Mouse (Mus musculus): Measurements from ENCODE around the gene Ghr. TPM values are rescaled to one million over a fixed set of nuclear protein-coding genes. Genes with fewer than 3 reads are reported as not detected.

Ghr gene
- polyA plus RNA-seq, 1 experiment from 2014 or later: 21.0 TPM

DNA sequence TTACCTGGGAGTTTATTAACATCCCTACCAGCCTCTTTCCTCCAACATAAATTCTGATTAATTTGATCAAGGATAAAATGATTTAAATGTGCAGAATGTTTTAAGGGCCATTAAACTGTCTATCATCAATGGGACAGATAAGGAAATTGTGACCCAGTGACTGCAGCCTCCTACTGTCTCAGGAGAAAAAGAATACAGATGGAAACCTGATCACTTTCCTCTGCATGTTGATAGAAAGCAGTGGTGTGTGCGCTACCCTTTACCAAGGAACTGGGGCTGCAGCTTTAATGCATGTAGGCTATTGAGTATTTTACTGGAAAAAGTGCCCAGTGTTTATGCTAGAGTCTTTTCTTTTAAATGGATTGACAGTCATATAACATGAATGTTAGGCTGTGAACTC is 19.8 kb downstream of the Ghr start:
- ATAC-seq (ENCODE audit: low FRiP score): no peak
- 72% methylated on average over 1 of the region's 1 CpGs for WGBS
- H3K9me3 ChIP-seq (ENCODE audit: control insufficient read depth, low read length): no peaks in the 10 kb centered on the region
- H3K4me2 ChIP-seq (replicated peaks; ENCODE audit: low read depth, low read length): no peak overlapping the region
- H3K9ac ChIP-seq (ENCODE audit: low read depth, low read length): no peak overlapping the region
- H3K36me3 ChIP-seq (ENCODE audit: control insufficient read depth, insufficient read depth, low read length): no peaks in the 10 kb centered on the region
- no peaks in the 10 kb centered on the region for H3K27me3 ChIP-seq (ENCODE audit: control insufficient read depth, insufficient read depth, low read length)
- H3K4me1 ChIP-seq (replicated peaks; ENCODE audit: control insufficient read depth, insufficient read depth, low read length): no peaks in the 10 kb centered on the region
- H3K27ac ChIP-seq (ENCODE audit: low read depth, low read length): no peak overlapping the region
- H3K4me3 ChIP-seq (ENCODE audit: low read depth, low read length): no peak overlapping the region
- DNase-seq (ENCODE audit: low spot score): no peak

DNA sequence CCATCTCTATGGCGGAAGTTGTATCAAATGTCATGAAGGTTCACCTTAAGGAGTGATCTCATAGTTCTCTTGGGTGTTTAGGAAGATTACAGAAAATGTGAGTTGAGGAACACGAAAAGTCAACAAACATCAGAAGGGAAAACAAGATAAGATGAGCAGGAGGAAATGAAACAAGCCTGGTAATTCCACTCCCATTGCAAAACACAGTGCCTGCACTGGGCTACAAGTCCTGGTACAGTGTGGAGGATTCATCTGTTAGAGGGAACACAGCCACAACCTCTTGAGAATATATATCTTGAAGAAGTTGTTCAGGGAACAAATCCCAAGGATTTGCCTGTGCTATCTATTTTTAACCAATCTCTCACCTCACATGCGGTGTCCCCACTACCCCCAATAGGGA is 24.8 kb downstream of the Ghr start:
- H3K9me3 ChIP-seq (ENCODE audit: control insufficient read depth, low read length): no peaks in the 10 kb centered on the region
- H3K36me3 ChIP-seq (ENCODE audit: control insufficient read depth, insufficient read depth, low read length): no peaks in the 10 kb centered on the region
- 94% methylated on average over 3 of the region's 3 CpGs for WGBS
- ATAC-seq (ENCODE audit: low FRiP score): no peak
- H3K27me3 ChIP-seq (ENCODE audit: control insufficient read depth, insufficient read depth, low read length): no peaks in the 10 kb centered on the region
- no peaks in the 10 kb centered on the region for H3K4me1 ChIP-seq (replicated peaks; ENCODE audit: control insufficient read depth, insufficient read depth, low read length)
- no peak overlapping the region for H3K9ac ChIP-seq (ENCODE audit: low read depth, low read length)
- no peak for DNase-seq (ENCODE audit: low spot score)
- no peak overlapping the region for H3K27ac ChIP-seq (ENCODE audit: low read depth, low read length)
- H3K4me2 ChIP-seq (replicated peaks; ENCODE audit: low read depth, low read length): no peak overlapping the region
- no peak overlapping the region for H3K4me3 ChIP-seq (ENCODE audit: low read depth, low read length)

DNA sequence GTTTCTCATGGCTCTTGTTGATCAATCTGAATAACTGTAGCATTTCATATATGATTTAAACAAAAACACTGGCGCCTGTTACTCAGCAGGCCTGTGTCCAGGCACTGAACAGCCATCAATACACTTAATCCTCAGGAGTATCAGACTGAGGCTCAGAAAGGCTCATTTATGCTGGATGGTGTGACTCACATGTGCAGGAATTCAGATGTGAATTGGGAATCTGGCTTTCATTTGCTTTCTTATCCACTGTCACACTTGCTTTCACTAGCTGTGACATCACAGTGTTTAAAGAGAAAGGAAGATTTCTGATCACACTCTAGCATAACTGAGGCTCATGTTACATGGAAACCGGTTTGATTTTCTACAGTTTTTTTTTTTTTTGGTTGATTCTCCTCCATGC is 39.0 kb downstream of the Ghr start:
- H3K4me1 ChIP-seq (replicated peaks; ENCODE audit: control insufficient read depth, insufficient read depth, low read length): no peaks in the 10 kb centered on the region
- 91% methylated on average over 2 of the region's 2 CpGs for WGBS
- no peak overlapping the region for H3K4me2 ChIP-seq (replicated peaks; ENCODE audit: low read depth, low read length)
- no peak overlapping the region for H3K4me3 ChIP-seq (ENCODE audit: low read depth, low read length)
- no peak overlapping the region for H3K9ac ChIP-seq (ENCODE audit: low read depth, low read length)
- H3K36me3 ChIP-seq (ENCODE audit: control insufficient read depth, insufficient read depth, low read length): no peaks in the 10 kb centered on the region
- H3K9me3 ChIP-seq (ENCODE audit: control insufficient read depth, low read length): no peaks in the 10 kb centered on the region
- no peaks in the 10 kb centered on the region for H3K27me3 ChIP-seq (ENCODE audit: control insufficient read depth, insufficient read depth, low read length)
- no peak for ATAC-seq (ENCODE audit: low FRiP score)
- H3K27ac ChIP-seq (ENCODE audit: low read depth, low read length): no peak overlapping the region
- DNase-seq (ENCODE audit: low spot score): no peak

DNA sequence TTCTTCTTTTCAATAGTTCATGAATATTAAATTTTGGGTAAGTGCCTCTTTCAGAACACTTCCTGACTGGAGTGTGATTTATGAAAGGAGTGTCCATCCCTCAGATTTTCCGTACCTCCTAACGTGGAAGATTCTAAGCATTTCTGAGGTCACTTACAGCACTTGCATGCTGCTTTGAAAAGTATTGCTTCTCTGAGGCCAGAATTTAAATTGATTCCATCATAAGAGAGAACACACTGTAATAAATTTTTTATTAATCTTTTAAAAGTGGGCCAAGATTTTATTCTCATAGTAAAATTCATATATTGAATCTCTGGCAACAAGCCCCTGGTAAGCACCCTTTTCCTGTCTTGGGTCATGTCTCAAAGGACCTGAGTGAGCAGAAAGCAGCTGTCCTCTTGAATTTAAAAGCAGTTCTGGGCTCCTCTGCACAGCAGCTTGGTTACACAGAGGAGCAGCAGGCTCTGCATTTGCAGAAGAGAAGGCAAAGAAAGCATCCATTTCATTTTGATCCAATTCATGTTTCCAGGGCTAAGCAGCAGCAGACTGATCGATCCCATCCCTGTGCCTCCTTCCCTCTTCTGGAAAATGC is 46.9 kb downstream of the Ghr start:
- Histone ChIP-seq H3K9me3 (ENCODE audit: control insufficient read depth, low read length) (no peaks in the 10 kb centered on the region), H3K4me1 (replicated peaks; ENCODE audit: control insufficient read depth, insufficient read depth, low read length) (no peaks in the 10 kb centered on the region), H3K9ac (ENCODE audit: low read depth, low read length) (no peak overlapping the region), H3K27ac (ENCODE audit: low read depth, low read length) (no peak overlapping the region), H3K27me3 (ENCODE audit: control insufficient read depth, insufficient read depth, low read length) (no peaks in the 10 kb centered on the region), H3K4me2 (replicated peaks; ENCODE audit: low read depth, low read length) (no peak overlapping the region), H3K4me3 (ENCODE audit: low read depth, low read length) (no peak overlapping the region), H3K36me3 (ENCODE audit: control insufficient read depth, insufficient read depth, low read length) (no peaks in the 10 kb centered on the region)
- DNase-seq (ENCODE audit: low spot score) (no peak), ATAC-seq (ENCODE audit: low FRiP score) (no peak)
- WGBS: 77% methylated on average over 3 of the region's 3 CpGs

DNA sequence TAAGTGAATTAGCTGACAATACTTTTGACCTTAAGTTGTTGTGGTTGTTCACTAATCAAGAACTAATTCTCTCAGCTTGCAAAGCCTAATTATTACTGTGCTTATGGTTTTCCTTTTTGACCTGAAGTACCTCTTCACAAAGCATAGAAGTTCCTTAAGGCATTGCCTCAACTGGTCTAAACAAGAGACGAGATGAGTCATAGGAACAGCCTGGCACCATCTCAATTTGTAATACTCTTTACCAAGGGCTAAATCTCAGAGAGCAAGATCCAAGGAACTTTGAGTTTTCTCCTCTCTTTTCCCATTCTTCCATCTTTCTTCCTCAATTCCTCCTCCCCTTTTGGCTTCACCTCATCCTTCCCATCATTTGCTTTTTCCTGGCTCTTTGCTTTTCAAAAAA is 69.3 kb downstream of the Ghr start:
- ATAC-seq (ENCODE audit: low FRiP score) (no peak), DNase-seq (ENCODE audit: low spot score) (no peak)
- no peak overlapping the region for H3K4me3 ChIP-seq (ENCODE audit: low read depth, low read length)
- H3K9ac ChIP-seq (ENCODE audit: low read depth, low read length): no peak overlapping the region
- H3K4me2 ChIP-seq (replicated peaks; ENCODE audit: low read depth, low read length): no peak overlapping the region
- H3K9me3 ChIP-seq (ENCODE audit: control insufficient read depth, low read length): no peaks in the 10 kb centered on the region
- H3K4me1 ChIP-seq (replicated peaks; ENCODE audit: control insufficient read depth, insufficient read depth, low read length): no peaks in the 10 kb centered on the region
- no peak overlapping the region for H3K27ac ChIP-seq (ENCODE audit: low read depth, low read length)
- 86% methylated on average over 1 of the region's 1 CpGs for WGBS
- H3K27me3 ChIP-seq (ENCODE audit: control insufficient read depth, insufficient read depth, low read length): no peaks in the 10 kb centered on the region
- no peaks in the 10 kb centered on the region for H3K36me3 ChIP-seq (ENCODE audit: control insufficient read depth, insufficient read depth, low read length)

DNA sequence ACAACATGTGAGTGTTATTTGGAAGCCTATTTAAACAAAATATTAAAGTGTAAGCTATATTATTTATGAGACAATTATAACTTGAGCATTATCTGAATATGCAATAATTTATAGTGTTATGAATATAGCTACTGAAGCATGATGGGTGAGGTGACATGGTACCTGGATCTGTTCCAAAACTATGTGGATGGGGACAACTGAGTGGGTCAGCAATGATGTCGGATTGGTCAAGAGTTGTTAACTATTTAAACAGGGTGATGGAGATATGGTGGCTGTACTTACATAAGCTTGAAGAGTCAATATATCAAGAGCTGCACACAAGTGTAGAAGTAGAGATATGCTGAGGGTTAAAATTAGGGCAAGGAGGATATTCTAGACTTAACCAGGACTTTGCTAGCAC is 70.9 kb downstream of the Ghr start:
- Histone ChIP-seq H3K27me3 (ENCODE audit: control insufficient read depth, insufficient read depth, low read length) (no peaks in the 10 kb centered on the region), H3K4me2 (replicated peaks; ENCODE audit: low read depth, low read length) (no peak overlapping the region), H3K36me3 (ENCODE audit: control insufficient read depth, insufficient read depth, low read length) (no peaks in the 10 kb centered on the region), H3K27ac (ENCODE audit: low read depth, low read length) (no peak overlapping the region), H3K9me3 (ENCODE audit: control insufficient read depth, low read length) (no peaks in the 10 kb centered on the region), H3K9ac (ENCODE audit: low read depth, low read length) (no peak overlapping the region), H3K4me3 (ENCODE audit: low read depth, low read length) (no peak overlapping the region), H3K4me1 (replicated peaks; ENCODE audit: control insufficient read depth, insufficient read depth, low read length) (no peaks in the 10 kb centered on the region)
- no peak for DNase-seq (ENCODE audit: low spot score)
- no peak for ATAC-seq (ENCODE audit: low FRiP score)
- WGBS: 91% methylated on average over 1 of the region's 1 CpGs

DNA sequence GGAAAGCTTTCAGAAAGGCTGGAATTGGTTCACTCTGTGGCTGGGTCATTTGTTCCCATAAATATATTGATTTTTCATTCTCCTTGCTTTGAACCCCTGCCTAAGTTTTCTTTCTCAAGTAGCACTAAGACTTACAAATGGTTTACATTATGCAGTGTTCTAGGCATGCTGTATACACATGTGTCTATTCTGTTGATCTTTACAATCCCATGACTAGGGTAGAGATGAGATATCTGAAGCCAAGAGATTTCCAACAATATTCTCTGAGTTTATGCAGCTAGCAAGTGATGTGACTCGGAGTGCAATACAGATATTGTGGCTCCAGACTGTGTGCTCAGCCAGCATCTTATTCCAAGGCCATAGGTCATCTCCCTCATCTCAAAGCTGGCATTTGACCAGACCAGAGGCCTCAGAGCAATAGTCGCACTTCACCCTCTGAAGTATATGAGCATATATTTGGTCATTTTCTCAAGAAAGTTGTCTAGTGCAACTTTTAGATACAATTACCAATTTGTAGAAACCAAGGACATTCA is 71.6 kb downstream of the Ghr start:
- no peaks in the 10 kb centered on the region for H3K4me1 ChIP-seq (replicated peaks; ENCODE audit: control insufficient read depth, insufficient read depth, low read length)
- H3K27me3 ChIP-seq (ENCODE audit: control insufficient read depth, insufficient read depth, low read length): no peaks in the 10 kb centered on the region
- no peak overlapping the region for H3K9ac ChIP-seq (ENCODE audit: low read depth, low read length)
- no peak overlapping the region for H3K27ac ChIP-seq (ENCODE audit: low read depth, low read length)
- no peaks in the 10 kb centered on the region for H3K36me3 ChIP-seq (ENCODE audit: control insufficient read depth, insufficient read depth, low read length)
- no peak overlapping the region for H3K4me3 ChIP-seq (ENCODE audit: low read depth, low read length)
- DNase-seq (ENCODE audit: low spot score): no peak
- H3K4me2 ChIP-seq (replicated peaks; ENCODE audit: low read depth, low read length): no peak overlapping the region
- no peaks in the 10 kb centered on the region for H3K9me3 ChIP-seq (ENCODE audit: control insufficient read depth, low read length)
- WGBS: 81% methylated on average over 2 of the region's 2 CpGs
- no peak for ATAC-seq (ENCODE audit: low FRiP score)

DNA sequence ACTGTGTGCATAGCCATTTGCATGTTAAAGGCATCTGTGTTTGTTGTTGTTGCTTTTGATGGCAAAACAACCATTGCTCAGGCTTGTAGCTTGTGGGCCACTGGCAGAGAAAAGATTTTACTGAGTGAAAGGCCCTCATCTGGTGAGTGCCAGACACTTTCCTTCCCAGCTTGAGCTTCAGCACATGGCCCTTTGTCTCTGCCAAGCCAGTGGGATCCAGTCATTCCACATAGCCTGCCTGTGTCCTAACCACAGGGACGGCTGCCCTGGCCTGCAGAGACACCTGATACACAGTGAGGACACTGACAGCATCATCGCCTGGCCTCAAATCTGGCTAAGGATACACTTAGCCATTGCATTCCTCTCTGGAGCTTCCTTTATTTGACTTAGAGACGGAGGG is 74.2 kb downstream of the Ghr start:
- WGBS: 67% methylated on average over 3 of the region's 3 CpGs
- no peaks in the 10 kb centered on the region for H3K9me3 ChIP-seq (ENCODE audit: control insufficient read depth, low read length)
- ATAC-seq (ENCODE audit: low FRiP score) (no peak), DNase-seq (ENCODE audit: low spot score) (no peak)
- H3K36me3 ChIP-seq (ENCODE audit: control insufficient read depth, insufficient read depth, low read length): no peaks in the 10 kb centered on the region
- no peak overlapping the region for H3K4me2 ChIP-seq (replicated peaks; ENCODE audit: low read depth, low read length)
- no peak overlapping the region for H3K27ac ChIP-seq (ENCODE audit: low read depth, low read length)
- H3K4me3 ChIP-seq (ENCODE audit: low read depth, low read length): no peak overlapping the region
- no peak overlapping the region for H3K9ac ChIP-seq (ENCODE audit: low read depth, low read length)
- H3K27me3 ChIP-seq (ENCODE audit: control insufficient read depth, insufficient read depth, low read length): no peaks in the 10 kb centered on the region
- H3K4me1 ChIP-seq (replicated peaks; ENCODE audit: control insufficient read depth, insufficient read depth, low read length): no peaks in the 10 kb centered on the region

DNA sequence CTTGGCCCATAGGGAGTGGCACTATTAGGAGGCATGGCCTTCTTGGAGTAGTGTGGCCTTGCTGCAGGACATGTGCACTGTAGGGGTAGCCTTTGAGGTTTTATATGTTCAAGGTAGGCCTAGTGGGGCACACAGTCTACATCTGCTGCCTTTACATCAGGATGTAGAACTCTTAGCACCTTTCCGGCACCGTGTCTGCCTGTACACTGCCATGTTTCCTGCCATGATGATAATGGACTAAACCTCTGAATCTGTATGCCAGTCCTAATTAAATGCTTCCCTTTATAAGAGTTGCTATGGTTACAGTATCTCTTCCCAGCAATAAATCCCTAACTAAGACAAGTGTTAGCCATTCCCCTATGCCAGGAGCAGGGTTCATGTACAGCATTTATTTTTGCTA is 76.0 kb downstream of the Ghr start:
- Histone ChIP-seq H3K27ac (ENCODE audit: low read depth, low read length) (no peak overlapping the region), H3K27me3 (ENCODE audit: control insufficient read depth, insufficient read depth, low read length) (no peaks in the 10 kb centered on the region), H3K4me1 (replicated peaks; ENCODE audit: control insufficient read depth, insufficient read depth, low read length) (no peaks in the 10 kb centered on the region), H3K4me2 (replicated peaks; ENCODE audit: low read depth, low read length) (no peak overlapping the region), H3K9ac (ENCODE audit: low read depth, low read length) (no peak overlapping the region), H3K9me3 (ENCODE audit: control insufficient read depth, low read length) (no peaks in the 10 kb centered on the region), H3K4me3 (ENCODE audit: low read depth, low read length) (no peak overlapping the region), H3K36me3 (ENCODE audit: control insufficient read depth, insufficient read depth, low read length) (no peaks in the 10 kb centered on the region)
- DNase-seq (ENCODE audit: low spot score) (no peak), ATAC-seq (ENCODE audit: low FRiP score) (no peak)
- 82% methylated on average over 2 of the region's 2 CpGs for WGBS
